Mouse (Mus musculus) embryonic fibroblast, embryonic 13.5 days (primary cell): ENCODE measurements around the gene Tmem184b.

Experiments
- CTCF ChIP-seq: IDR thresholded peaks from 2 replicates; pipeline ENCODE4 v1.5.1; 2011; ENCODE audit warnings: mild to moderate bottlenecking, control low read depth, low read length, moderate library complexity, borderline replicate concordance; ENCODE audit not compliant: insufficient read depth
- POLR2A ChIP-seq: IDR thresholded peaks from 2 replicates; pipeline ENCODE4 v1.6.1; 2011; ENCODE audit warnings: low read depth, mild to moderate bottlenecking, control low read depth, low read length, moderate library complexity

GRCm38 (mm10) chr15:79399231-79400052, 3.9 kb downstream of the Tmem184b start:
- TF ChIP-seq CTCF (no peak), POLR2A (no peak)
